Mouse (Mus musculus): Measurements from ENCODE around the gene Slc10a7.
"Not testable (repeated sequence)": the region's sequence is repeated elsewhere in the genome, so short reads cannot be mapped to it uniquely, and the experiment has no call there.

Gene Slc10a7

DNA sequence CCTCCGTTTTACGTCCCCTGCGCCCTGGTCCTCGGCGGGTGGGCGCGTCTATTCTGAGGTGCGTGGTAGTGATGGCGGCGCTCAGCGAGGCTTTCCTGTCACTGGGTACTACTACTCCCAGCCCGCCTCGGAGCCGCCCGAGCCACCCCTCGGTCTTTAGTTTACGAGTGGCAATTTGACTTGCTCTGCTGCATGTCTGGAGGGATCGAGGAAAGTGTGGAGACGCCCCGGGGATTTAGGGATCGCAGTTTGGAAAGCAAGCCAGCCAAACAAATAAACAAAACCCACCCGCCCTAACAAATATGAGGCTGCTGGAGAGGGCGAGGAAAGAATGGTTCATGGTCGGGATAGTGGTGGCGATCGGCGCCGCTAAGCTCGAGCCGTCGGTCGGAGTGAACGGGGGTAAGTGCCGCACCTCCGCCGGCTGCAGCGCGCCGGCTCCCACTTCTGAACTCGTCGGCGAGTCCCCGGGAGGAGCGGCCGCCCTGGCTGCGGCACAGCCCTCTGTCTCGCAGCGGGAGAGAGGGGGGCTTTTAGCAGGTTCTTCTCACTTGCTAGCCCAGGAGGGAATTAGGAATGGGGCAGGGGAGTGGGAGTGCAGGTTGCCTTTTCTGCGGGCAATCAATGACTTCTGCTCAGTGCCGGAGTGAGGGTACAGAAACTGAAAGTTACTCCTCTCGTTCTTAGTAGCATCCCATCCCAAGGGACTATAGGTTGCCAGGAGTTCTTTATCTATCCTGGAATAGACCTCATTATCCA lies at the start of gene Slc10a7:
TSS of gene Slc10a7 (plus strand) at position 74 of the 759 bp plus-strand sequence.
- DNase-seq (ENCODE audit: low spot score in 2 of 2), result peak; percentile 85 to 87

DNA sequence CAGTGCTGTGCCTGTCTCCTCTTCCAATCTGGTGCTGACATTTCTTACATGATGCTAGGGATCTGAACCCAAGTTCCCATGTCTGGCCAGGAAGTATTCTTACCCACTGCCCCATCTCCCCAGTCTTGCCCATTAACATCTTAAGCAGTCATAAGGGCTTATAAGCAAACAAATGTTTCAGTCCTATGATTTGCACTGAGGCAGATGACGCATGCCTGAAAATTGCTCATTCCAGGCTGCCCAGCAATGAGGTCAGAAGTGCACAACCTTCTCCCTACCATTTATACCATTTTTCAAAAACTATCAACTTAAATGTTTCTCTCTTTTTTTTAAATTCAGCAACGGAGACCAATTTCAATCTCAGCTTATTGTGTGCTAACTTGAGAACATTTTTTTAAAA lies 45.2 kb upstream of the Slc10a7 start:
- DNase-seq (ENCODE audit: low spot score in 2 of 2), result no peak

DNA sequence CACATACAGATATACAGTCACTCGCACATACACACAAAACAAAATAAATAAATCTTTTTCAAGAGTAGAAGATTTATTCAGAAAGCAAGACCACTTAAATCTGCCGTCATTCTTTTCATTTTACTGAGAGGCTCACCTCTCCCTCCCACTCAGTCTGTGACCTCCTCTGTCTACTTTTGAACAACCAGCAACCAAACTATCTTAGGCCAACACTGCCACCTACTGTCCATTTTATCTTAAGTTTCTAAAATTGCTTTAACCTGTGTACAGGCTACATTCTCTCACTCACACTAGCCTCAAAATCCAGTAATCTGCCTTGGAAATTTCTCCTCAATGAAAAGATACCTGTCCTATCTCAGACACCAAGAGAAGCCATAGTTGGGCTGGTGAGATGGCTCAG lies 41.3 kb upstream of the Slc10a7 start:
- DNase-seq (ENCODE audit: low spot score in 2 of 2), result no peak

DNA sequence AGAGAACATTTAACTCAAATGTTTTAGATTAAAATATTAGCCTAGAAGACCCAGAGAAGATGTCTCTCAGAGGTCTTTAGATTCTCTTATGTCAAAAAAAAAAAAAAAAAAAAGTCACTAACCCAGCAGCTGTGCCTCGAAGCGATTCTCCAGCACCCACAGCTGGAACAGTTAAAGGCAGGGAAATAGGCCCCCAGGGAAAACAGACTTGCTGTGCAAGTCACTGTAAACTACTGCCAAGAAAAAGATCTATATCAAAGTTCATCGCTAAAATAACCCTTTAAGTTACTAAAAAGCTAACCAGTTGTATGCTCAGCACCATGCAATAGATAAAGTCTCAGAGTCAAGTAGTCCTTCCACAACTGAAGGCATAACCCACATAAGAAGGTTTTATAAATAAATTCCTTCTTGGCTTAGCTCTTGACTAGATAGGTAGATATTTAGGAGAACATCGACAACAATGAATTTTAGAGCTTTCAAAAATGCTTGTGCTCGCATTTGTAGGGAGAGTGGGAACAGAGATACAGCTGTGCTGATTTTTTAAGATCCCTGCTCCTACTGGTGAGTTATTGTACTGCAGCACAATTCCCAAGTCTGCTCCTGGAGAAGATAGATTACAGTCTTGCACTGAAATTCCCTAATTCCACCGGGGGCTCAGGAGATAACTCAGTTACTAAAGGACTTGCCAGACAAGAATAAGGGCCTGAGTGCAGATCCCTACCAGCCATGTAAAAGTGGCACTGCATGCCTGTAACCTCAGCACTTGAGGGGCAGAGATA lies 31.9 kb upstream of the Slc10a7 start:
- no peak for DNase-seq (ENCODE audit: low spot score in 2 of 2)

DNA sequence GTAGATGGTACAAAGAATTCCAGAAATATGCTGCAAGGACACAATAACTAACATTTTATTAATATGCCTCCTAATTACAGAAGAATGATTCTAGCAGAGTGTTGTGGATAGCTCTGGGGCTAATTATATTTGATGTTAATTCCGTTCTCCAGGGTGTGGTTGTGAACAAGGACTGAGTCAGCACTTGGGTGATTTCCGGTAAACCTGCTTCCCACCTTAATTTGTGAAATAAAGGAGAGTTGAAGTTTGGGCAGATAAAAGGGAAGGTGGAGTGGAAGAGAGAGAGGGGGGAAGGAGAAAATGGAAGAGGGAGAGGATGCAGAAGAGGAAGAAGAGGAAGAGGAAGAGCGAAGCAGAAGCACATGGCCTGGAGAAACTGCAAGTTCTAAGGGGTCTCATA lies 19.4 kb upstream of the Slc10a7 start:
- no peak for DNase-seq (ENCODE audit: low spot score in 2 of 2)

DNA sequence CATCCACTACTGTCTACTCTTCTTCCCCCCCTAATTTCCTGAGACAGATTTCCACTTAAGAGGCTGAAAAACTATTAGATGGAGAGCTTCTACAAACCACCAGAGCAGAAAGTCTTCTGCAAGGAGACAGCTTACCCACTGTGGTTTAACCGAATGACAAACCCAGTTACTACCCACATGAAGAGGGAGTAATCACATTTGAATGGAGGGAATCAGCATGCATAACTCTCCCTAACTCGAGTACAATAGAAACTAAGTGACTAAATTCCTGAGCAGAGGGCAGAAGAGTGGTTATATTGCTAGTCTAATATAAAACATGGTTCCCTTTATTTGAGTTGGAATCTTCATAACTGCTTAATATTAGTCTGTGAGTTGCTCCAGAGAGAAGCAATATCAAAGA lies 16.1 kb upstream of the Slc10a7 start:
- DNase-seq (ENCODE audit: low spot score in 2 of 2), result no peak

DNA sequence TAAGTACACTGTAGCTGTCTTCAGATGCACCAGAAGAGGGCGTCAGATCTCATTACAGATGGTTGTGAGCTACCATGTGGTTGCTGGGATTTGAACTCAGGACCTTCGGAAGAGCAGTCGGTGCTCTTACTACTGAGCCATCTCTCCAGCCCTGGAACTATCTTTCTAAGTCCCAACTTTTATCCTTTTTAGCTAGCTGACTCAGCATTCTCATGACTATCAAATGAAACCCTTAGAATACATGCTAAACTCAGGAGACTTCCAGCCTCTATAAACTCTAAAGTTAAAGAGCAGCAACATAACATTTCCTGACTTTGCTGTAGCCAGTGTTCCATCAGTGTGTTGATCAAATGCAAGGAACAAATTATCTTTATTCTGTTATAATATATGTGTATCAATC lies 12.9 kb upstream of the Slc10a7 start:
- DNase-seq (ENCODE audit: low spot score in 2 of 2), result not testable (repeated sequence)

DNA sequence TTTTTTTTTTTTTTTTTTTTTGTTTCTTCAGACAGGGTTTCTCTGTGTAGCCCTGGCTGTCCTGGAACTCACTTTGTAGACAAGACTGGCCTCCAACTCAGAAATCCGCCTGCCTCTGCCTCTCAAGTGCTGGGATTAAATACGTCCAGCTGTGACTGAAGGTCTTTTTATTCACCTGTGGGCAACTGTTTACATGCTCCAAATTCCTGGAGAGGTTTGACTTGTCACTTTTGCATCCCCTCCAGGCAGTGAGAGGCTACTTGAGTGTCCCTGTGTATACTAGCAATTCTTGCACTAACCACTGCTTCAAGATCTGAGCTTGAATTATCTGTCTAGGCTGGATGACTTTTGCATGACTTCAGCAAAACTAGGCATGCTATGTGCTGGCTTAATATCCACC lies 6.4 kb upstream of the Slc10a7 start:
- no peak for DNase-seq (ENCODE audit: low spot score in 2 of 2)

DNA sequence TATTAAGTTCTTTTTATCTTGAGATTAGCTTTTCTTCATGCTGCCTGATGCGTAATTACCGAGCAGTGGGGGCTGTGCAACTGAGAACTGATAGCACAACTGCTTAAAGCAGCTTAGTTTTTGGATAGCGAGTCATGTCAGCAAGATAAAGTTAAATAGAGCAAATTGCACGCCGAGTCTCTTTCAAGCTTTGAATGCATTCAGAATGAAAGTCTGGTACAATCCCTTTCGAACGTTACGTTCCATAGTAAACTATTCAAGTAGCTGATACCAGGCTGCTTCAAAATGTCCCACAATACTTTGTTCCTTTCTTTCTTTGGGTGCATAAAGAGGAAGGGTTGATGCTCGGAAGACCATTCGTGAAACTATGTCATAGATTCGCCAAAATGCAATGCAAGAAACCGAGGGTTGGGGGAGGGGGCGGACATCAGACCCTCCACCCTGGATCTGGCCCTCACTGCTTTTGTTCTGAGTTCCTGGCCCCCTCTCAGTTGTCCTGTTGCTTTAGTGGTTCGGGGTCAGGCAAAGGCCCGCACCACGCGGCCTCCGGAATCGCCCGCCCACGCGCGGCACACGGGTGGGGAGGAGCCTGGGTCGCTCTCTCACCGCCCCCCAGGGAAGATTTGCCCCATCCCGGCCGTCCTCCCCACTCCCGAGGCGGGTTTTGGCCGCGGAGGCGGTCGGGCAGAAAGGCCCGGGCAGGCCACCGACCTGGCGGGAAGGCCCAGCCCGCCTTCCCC lies 997 bp upstream of the Slc10a7 start:
- peak in 1 of 2 experiments; percentile 28 for DNase-seq (ENCODE audit: low spot score in 2 of 2)

DNA sequence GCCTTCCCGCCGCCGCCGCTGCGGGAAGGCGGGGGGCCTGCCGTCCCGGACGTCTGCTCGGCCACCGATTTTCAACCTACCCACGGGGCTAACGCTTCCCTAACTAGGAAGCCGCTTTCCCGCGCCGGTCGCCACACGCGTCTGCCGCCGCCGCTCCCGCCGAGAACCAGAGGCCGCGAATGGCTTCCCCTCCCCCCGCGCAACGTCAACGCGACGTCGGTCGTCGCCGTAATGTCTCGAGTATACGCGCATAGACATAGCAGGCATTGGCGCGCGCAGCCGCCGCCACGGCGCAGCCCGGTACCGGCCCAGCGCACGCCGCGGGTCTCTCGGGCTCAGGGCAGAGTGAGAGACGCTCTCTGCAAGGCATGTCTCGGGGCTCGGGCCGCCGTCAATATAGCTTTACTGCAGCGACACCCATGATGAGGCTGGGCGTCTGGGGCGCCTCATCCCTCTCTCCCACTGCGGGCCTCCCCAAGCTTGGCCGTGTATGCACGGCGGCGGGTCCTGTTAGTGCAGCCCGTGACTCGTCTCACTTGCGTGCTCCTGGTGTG lies 350 bp upstream of the Slc10a7 start, which contains the start of gene Rbmxl1:
TSS of gene Rbmxl1 (minus strand) at position 180 of the 554 bp plus-strand sequence.
- peak; percentile 76 to 92 for DNase-seq (ENCODE audit: low spot score in 2 of 2)

DNA sequence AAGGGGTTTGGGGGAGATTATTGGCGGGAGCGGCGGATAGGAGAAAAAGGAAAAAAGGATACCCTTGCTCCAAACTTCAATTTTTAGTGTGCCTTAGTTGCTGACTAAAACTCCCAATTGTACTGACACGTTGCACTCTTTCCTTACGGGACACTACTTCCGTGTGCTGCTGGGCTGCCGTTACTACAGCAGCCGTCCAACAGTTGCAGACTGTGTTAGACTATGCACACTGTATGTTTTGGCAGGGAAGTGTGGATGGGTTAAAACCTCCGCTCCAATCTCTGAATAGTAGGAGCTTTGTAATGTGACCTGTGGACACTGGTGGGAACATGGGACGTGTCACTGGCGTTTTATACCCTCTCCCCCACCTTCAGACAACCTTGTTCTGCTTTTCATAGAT lies 948 bp downstream of the Slc10a7 start:
- no peak for DNase-seq (ENCODE audit: low spot score in 2 of 2)

DNA sequence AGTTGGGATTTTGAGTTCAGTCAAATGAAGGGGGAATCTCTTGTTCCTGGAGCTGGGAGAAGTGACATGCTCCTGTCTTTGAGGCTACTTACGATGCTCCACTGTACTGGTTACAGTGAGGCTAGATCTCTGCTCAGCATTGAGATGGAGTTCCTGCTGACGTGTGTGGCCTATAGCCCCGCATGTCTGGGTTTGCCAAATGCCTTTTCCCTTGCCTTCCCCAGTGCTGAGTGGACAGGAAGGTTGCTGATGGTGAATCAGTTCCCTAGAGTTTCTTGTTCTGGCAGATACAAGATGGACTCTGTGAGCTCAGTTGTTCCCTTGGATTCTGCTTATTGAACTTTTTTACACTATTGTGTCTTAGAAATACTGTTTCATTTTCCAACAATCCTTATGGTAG lies 1.8 kb downstream of the Slc10a7 start:
- DNase-seq (ENCODE audit: low spot score in 2 of 2), result no peak

DNA sequence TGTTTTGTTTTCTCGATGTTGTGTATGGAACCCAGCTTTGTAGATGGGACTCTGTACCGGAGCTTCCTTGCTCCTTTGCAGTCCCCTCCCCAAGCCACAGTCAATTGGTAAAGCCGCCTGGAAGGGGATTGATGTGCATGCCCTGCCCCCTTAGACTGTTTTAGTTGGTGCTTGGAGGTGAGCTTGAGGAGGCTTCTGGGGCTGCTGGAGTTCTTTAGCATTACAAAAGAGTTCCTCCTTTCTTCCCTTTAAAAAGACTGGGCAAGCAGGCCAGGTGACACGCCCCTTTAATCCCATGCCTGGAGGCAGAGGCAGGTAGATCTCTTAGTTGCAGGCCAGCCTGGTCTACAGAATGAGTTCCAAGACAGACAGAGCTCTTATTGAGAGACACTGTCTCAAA lies 4.0 kb downstream of the Slc10a7 start:
- DNase-seq (ENCODE audit: low spot score in 2 of 2), result no peak

DNA sequence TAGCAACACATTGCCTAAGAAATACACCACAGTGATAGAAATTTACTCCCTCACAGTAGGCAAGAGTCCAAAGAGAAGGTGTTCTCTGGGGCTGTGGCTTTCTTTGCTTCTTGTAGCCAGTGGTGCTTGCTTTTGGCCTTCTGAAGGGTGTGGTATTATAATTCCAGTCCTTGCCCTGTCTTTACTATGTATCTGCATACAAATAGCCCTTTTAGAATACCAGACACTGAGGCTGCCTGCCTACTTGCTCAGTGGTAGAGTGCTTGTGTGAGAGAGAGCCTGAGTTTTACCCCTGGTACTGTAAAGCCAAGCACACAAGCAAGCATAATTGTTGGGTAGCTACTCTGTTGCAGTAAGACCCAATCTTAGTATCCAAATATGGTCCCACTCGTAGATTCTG lies 5.6 kb downstream of the Slc10a7 start:
- DNase-seq (ENCODE audit: low spot score in 2 of 2), result no peak

DNA sequence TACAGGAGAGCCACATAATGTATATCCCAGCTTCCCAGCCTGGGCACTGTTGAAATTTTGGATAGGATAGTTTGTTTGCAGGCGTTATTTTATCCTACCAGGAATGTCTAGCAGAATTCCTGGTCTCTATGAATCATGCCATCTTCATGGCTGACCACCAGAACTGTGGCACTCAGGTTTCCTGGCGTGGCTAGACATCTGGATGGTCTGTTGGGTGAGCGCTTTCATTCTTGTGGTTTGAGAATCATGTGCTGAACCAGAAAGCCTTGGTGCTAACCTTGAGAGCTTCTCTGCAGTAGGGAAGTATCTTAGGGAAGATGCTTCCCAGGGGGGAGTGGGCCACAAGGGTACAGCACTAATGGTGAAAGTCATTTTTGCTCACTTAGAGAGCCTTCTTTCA lies 6.0 kb downstream of the Slc10a7 start:
- no peak for DNase-seq (ENCODE audit: low spot score in 2 of 2)

DNA sequence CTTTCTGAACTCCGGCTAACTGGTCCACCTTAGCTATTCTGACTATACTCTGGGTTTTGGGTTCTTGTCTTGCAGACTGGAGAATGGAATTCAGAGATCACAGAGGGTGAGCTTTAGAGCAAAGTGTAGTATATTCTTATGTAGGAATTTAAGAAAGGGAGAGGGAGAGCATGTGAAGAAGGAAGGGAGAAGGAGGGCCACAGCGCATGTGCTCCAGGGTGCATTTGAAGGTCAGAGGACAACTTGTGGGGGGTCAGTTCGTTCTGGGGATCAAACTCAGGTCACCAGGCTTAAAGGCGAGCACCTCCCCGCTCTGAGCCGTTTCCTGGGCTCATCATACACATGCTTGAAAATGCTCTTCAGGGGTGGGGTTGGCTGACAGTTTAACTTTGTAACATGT lies 24.8 kb downstream of the Slc10a7 start:
- no peak for DNase-seq (ENCODE audit: low spot score in 2 of 2)

DNA sequence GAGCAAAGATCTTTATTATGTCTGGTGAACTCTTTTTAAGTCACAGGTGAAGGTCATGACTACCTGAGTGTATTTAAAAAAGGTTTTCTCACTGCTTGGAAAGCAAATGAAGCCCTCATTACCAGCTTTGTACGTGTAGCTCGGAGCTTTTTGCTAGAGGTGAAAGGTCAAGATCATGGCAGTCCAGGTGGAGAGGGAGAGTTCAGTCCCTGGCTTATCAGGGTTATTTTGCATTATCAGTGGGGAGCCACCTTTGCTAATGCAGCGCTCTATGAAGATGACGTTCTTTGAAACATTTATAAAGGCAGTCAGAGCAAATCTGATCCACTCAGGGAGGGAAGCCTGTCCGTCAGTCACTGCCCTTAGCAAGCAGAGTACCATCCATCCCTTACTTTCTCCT lies 27.6 kb downstream of the Slc10a7 start:
- DNase-seq (ENCODE audit: low spot score in 2 of 2), result no peak

DNA sequence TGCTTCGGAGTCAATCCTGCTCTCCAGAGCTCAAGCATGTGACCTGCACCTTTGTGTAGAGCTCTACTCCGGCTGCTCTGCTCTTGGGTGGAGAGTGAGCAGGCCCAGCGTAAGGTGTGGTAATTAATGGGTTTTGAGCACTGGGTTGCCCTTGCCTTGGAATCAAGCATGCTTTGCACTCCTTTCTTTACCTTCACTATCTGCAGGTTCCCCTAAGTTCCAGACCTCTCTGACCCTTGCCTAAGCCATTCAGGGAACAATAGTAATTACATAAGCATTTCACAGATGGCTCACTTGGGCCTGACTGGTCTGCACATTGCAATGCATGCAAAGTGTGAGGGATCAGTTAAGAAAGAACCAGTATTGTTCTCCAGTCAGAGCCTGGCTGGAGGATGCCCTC lies 28.6 kb downstream of the Slc10a7 start:
- DNase-seq (ENCODE audit: low spot score in 2 of 2), result no peak

DNA sequence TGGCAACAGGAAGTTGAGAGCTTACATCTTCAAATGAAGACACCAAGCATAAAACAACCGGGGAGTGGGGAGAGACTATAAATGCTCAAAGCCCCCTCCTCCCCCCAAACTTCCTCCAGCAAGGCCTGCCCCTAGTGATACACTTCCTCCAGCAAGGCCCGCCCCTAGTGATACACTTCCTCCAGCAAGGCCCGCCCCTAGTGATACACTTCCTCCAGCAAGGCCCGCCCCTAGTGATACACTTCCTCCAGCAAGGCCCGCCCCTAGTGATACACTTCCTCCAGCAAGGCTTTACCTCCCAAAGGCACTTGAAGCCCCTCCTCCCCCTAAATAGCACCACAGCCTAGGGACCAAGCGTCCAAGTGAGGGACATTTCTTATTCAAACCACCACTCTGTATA lies 33.5 kb downstream of the Slc10a7 start:
- DNase-seq (ENCODE audit: low spot score in 2 of 2), result not testable (repeated sequence)

DNA sequence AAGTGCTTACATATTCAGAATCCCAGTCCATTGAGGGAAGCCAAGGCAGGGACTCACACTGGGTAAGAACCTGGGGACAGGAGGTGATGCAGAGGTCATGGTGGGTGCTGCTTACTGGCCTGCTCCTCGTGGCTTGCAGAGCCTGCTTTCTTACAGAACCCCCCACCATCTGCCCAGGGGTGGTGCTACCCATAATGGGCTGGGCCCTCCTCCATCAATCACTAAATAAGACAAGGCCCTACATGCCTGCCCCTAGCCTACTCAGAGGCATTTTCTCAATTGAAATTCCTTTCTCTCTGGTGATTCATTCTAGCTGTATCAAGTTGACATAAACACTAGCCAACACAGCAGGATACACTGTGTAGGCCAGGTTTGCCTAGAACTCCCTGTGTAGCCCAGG lies 34.5 kb downstream of the Slc10a7 start:
- no peak for DNase-seq (ENCODE audit: low spot score in 2 of 2)

DNA sequence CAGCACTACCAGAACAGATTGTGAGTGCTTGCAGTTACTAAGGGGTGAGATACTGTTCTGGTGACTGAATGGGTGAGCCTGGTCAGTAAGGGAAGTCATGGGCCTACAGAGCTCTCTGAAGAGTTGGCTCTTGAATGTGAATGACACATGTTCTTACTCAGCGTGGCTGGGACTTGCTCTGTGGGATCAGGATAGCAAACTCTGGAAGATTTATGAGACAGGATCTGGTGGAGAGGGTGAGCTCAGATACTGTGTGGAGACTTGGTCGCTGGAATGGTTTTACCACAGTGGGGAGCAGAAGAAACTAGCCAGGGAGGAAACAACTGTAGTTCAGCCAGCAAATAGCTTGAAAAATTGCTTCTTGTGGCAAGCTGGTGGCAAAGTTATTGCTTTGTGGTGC lies 35.4 kb downstream of the Slc10a7 start:
- no peak for DNase-seq (ENCODE audit: low spot score in 2 of 2)

DNA sequence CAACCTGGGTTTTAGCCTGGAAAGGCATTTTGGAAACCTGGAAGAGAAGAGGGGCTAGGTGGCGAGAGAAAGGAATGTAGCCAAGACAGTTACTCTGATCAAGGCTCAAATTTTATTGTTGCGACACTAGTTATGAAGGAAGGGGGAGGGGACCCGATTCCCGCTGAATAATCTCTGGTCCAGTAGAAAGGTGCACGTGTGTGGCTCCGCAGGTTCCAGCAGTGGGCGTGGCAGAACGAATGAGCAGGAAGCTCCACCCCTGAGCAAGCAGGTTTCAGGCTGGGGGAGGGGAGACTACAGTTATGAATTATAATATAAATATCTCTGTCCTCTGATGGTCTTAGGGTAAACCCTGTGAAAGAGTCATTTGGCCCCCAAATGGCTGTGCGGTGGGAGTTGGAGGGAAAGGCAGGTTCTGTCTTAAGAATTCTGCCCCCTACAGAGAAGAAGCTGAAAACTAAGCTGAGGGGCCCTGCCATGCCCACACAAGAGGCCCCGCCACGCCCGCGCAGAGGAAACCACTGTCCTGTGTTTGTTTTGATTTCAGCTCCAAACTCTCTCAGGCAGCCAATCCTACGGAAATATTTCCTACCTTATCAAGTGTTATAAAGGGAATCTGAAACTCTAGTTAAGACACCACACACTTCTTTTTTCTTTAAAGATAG lies 36.1 kb downstream of the Slc10a7 start:
- DNase-seq (ENCODE audit: low spot score in 2 of 2), result not testable (repeated sequence)
